Mouse (Mus musculus): Measurements from ENCODE around the gene Srrd.

DNA sequence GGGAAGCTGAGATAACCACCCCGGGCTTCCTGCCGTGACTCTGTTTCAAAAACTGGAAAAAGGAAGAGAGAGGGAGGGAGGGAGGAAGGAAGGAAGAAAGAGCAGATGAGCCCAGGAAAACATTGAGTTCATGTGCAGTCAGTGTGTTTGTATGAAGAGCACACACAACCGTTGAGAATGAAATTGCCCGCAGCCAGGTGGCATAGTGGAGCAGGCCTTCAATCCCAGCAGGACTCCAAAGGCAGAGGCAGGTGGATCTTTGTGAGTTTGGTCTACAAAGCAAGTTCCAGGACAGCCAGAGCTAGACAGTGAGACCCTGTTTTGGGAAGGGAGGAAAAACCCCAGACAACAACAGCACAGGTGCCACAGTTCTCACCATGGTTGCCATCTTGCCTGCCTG lies 24.5 kb upstream of the Srrd start:
- no peak for TF ChIP-seq CTCF (IDR thresholded peaks at IDR 0.05; ENCODE audit: low read depth, low read length)
- no peak for TF ChIP-seq GATA1 (IDR thresholded peaks at IDR 0.05; ENCODE audit: borderline replicate concordance, low read length)
- no peak for TF ChIP-seq POLR2AphosphoS5 (IDR thresholded peaks at IDR 0.05; ENCODE audit: insufficient replicate concordance, low read depth, low read length)
